Mouse (Mus musculus) spleen, postnatal 14 days (tissue): ENCODE measurements around the gene Rpl22.
A peak's percentile ranks its signal among the peaks of the same experiment; 100 is the strongest.

Experiments
- DNase-seq, 2 experiments: peaks; one replicate each; pipeline ENCODE4 v3.0.0; 2021 to 2022; ENCODE audit warnings: low spot score in 2 of 2

Rpl22 gene

GRCm38 (mm10) chr4:152296874-152297861 is 28.4 kb upstream of the Rpl22 start, which contains the start of gene Icmt:
Gene Icmt, plus strand, starts transcription at chr4:152297227.
- DNase-seq = peak; percentile 99 to 100

DNA sequence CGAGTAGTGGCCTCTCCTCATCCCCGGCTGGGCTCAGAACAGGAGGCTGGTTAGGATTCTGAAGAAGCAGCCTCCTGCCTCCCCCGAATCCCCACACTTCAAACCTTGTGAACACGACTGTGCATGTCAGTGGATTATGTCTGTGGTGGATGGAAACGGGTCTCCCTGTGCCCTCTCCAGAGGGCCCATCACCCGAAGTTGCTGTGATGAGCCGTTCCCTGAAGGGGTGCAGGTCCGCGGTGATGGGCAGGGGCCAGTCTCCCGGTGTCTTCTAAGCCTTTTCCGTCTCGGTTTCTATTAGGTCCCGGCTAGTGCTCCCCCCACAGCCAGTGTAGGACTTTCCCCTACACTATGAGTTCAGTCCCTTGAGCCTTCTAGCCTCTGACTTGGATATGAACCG is 26.7 kb upstream of the Rpl22 start:
- DNase-seq = no peak

GRCm38 (mm10) chr4:152300375-152300774 is 25.2 kb upstream of the Rpl22 start:
- no peak for DNase-seq

- no peak for DNase-seq
Measured at GRCm38 (mm10) chr4:152302012-152302411, 23.5 kb upstream of the Rpl22 start.

- DNase-seq = no peak
Measured at GRCm38 (mm10) chr4:152303172-152303571, 22.4 kb upstream of the Rpl22 start.

DNA sequence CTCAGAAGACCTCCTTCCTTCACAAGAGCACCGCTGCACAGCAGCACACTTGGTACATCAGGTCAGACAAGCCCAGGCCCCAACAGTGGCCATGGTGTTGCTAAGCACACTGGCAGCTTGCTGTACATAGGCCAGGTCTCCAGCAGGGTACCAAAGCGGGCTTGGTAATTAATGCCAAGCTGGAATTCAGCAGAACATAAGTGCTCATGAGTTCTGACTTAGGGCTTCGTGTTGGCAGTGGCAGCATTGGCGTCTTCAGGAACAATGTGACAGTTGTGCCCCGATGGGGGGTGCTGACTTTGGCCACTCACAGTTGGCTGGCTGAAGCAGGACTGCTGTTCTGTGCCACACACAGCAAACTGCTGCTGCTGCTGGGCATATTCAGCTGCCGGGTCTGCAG is 20.9 kb upstream of the Rpl22 start:
- no peak for DNase-seq

DNA sequence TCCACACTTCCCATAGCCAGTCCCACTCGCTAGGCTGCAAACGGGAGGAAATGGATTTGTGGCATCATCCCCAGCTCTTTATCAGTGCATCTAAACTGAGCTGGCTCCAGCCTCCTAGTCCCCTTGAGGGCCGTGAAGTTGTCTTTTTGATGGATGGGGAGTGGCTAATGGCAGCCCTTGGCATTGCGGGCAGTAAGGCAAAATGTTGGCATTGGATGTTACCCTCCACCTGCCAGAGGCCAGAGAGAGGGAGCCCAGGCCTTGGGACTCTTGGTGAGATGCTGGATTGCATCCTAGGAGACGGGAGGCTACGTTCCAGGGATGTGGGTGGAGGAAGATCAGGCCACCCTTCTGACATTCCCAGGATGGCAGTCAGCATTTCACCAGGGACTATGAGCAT is 19.6 kb upstream of the Rpl22 start:
- DNase-seq = no peak

GRCm38 (mm10) chr4:152307542-152307941 is 18.0 kb upstream of the Rpl22 start:
- DNase-seq = no peak

GRCm38 (mm10) chr4:152312186-152312585 is 13.4 kb upstream of the Rpl22 start:
- no peak for DNase-seq

DNA sequence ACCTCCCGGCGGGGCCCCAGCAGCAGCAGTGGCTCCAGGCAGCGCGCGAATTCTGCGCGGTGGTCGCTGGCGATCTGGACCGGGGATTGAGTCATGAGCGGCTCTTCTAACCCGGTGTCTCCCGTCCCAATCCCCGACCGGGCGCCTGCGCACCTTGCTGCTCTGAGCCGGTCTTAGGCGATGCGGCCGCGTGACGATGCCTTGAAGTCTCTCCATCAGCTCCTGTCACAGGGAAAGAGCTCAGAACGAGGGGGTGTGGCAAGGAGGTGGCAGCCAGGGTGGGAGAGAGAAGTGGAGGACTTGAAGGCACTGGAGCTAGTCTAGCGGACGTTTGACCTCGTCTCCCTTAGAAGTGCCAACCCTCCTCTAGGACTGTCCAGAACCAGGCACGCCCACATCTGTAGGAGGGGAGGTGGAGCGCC is 12.3 kb upstream of the Rpl22 start:
- no peak for DNase-seq

GRCm38 (mm10) chr4:152313934-152314333 is 11.6 kb upstream of the Rpl22 start:
- DNase-seq = no peak

DNA sequence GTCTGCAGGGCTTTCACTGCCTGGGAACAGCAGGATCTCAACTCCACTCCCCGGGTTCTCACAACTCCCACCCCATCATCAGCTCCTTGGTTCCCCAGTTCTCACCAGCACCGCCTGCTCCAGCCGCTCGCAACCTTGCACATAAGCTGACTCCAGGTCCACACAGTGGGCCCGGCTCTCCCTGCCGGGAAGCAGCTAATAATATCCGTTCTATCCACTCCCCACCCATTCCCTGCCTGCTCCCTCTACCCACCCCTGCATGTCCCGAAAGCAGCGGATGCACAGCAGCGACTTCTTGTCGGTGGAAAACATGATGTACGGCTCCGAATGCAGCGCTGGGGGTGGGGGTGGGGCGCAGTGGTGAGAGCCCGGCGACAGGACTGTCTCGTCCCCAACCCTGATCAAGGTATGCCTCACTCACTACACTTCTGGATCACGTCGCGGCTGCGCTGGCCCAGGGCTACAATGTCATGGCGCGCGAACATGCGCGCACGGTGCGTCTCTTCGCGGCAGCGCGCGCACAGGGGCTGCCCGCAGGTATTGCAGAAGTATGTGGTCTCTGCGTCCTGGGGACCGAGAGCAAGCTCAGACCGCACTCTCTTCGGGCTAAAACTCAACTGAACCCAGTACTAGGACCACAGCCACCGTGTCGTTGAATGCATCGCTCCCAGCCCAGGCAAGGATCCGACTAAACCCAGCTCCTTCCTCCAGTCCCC is 9.9 kb upstream of the Rpl22 start:
- DNase-seq = no peak

DNA sequence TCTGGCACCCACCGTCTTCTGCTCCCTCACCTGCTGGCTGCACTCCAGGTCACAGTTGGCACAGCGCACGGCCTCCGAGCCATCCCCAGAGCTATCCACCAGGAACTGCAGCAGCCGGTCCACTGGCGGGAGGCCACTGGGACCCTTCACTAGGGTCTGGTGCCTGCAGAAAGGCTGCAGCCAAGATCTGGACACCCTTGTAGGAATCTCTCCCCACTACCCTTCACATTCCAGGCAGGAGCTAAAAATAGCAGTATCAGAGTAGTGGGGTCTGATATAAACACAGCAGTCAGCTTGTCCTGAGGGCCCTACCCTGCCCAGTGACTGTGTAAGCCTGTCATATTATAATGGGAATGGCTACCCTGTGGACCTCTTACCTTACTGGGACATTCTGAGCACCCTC is 7.9 kb upstream of the Rpl22 start:
- no peak for DNase-seq

DNA sequence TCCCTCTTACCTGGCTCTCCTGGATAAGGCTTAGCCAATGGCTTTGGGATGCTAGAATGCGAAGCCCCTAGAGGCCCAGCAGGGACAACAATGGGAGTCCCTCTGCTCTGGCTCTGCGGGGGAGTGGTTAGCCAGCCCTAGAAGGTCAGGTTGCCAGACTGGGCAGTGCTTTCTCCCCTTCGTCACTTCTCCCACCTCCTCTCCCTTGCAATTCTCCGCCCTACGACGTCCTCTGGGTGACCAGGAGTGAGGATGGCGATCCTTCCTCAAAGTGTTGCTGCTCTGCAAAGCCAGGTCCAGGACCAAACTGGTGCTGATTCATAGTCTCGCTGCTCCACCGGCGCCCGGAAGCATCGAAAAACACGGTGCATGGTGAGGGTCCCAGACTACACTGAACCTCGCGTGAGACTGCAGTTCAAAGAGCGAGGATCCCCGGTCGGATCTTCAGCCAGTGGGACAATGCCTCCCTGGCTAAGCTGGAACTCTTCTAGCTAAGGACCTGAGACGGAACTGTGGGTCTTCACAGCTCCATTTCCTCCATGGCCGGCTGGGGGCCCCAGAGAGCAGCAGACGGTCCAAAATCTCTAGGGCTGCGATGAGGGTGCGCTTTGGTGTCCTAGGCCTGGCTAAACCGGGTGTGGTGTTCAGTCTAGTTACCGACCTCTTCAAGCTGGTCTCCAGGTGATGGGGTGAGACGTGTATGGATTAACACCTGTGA is 6.9 kb upstream of the Rpl22 start, which contains the start of gene Rnf207:
Gene Rnf207 (minus strand): TSS at position 477 of the 718 bp plus-strand sequence.
- DNase-seq = peak in 1 of 2 experiments; percentile 36

DNA sequence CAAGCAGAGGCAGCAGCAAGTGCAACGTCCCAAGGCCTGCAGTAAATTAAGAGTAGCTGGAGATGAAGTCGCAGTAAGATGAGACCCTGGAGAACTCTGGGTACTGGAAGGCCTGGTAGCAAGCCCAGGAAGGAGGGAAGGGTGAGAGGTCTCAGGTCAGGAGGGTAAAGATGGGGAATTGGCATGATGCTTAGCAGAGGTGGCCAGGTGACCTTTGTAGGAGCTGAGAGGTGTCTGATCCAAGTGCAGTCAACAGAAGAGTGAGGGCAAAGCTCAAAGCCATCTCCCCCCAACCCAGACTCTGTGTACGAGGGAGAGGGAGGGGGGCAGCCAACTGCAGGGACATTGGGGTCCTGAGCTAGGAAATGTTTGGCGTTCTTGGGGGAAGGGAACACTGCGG is 4.1 kb upstream of the Rpl22 start:
- DNase-seq = no peak

GRCm38 (mm10) chr4:152324641-152325562 is 640 bp upstream of the Rpl22 start:
- DNase-seq = no peak

DNA sequence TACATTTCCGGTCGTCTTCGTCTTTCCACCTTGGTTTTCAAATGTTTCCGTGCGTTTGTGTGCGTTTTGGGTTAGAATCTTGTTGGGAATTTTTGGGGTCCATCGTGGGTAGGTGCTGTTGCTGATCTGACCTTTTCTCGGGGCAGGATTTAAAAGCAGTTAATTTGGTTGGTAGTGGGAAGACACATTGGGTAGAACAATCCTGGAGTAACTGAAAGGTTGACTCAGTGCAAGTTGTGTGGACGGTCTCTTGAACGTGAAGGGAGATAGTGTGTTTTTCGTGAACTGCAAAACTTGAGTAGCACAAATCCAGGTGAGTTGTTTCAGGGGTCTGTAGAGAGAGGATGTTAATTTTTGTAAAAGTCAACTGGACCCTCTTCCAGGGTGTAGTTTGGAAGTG is 1.0 kb downstream of the Rpl22 start:
- no peak for DNase-seq

- DNase-seq = peak in 1 of 2 experiments; percentile 45
Measured at GRCm38 (mm10) chr4:152328691-152329090, 3.1 kb downstream of the Rpl22 start.

DNA sequence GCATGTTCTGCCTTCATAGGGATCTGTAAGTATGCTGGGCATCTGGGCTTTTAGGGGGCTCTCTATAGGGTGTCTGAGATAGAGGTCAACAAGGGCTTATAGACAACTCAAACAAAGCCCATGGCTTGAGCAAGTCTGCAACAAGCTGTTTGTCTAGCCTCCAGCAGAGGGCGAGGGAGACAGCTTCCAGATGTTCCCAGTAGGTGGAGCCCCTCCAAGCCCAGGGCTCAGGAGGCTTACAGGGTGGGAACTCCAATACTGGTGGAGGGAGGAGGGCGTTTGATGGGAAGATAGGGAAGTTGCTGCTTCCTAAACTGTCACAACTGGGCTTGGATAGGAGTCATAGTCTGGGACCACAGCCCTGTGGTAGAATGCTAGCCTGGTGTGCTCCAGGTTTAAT is 7.4 kb downstream of the Rpl22 start:
- DNase-seq = peak in 1 of 2 experiments; percentile 47

DNA sequence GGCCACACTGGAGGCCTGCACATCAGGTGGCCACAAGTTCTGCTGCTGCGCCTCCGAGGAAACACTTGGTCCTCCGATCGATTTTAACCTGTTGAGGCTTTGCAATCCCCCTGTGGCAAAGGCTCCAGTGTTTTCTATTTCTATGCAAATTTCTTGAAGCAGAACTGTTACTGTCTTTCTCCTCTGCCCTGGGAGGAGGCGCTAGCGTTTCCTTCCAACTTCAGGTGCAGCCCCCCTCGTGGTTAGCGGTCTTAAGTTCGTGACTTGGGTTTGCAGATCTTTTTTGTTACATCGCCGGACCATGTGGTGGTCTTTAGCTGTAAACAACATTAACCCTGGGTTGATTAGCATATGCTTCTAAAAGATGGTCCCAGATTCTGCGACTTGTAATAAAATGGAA is 8.0 kb downstream of the Rpl22 start:
- DNase-seq = no peak

- DNase-seq = no peak
Measured at GRCm38 (mm10) chr4:152337772-152338171, 12.2 kb downstream of the Rpl22 start.
